Mouse (Mus musculus): Measurements from ENCODE around the gene Sema4d. TPM values are rescaled to one million over a fixed set of nuclear protein-coding genes. Genes with fewer than 3 reads are reported as not detected.

Sema4d gene
- polyA plus RNA-seq, 1 experiment: 7.5 TPM

DNA sequence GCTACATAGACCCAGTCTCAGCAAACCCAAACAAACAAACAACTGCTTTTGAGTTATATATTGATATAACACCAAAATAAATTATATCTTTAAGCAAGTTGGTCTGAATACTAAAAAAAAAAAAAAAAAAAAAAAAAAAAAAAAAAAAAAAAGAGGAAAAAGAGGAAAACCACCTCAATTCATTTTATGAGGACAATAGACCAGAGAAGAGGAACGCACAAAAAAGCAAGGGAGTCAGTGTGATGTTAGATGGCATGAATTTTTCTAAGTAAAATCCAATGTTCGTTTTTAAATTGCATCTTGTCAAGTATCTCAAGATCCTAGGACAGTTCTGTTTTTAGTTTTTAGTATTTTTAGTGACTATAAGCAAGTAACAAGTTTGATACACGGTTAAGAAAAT, 152.1 kb downstream of the Sema4d start:
- DNase-seq (ENCODE audit: low read depth): no peak

DNA sequence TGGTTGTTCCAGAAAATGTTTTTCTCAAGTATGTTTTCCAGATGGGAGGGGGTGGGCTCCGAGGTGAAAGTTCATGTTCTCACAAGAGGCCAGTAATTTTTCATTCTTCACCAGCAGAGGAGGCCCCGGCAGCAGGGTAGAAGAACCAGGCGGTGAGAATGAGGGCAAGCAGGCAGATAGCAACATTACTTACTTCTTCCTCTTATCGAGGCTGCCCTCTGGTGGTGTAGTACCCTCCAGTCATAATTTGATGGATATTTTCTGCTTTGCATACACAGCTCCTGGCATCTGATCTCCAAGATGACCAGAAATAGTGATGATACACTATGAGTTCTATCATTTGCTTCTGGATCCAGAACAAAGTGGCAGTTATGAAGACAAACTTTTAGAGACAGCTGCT, 154.6 kb downstream of the Sema4d start:
- DNase-seq (ENCODE audit: low read depth): no peak

Other genes with a start within 250 kb of the Sema4d start
- gene Shc3, start 224.3 kb downstream of the Sema4d start, polyA plus RNA-seq (2012; rRNA removed): 0.19 and 0.34 TPM in 2 replicates
- gene Cks2, start 148.5 kb downstream of the Sema4d start, polyA plus RNA-seq (2012; rRNA removed): 7.0 and 11.2 TPM in 2 replicates
- 17.5 and 17.7 TPM in 2 replicates for gene Secisbp2, start 142.1 kb downstream of the Sema4d start, polyA plus RNA-seq (2012; rRNA removed)
- 41.6 and 59.9 TPM in 2 replicates for gene Gadd45g, start 52.9 kb upstream of the Sema4d start, polyA plus RNA-seq (2012; rRNA removed)